Mouse (Mus musculus): ENCODE measurements around the gene Gjb1. TPM values are rescaled to one million over a fixed set of nuclear protein-coding genes. Genes with fewer than 3 reads are reported as not detected.
A peak's percentile ranks its signal among the peaks of the same experiment; 100 is the strongest.

The Gjb1 gene
- polyA plus RNA-seq, 1 experiment = not detected

DNA sequence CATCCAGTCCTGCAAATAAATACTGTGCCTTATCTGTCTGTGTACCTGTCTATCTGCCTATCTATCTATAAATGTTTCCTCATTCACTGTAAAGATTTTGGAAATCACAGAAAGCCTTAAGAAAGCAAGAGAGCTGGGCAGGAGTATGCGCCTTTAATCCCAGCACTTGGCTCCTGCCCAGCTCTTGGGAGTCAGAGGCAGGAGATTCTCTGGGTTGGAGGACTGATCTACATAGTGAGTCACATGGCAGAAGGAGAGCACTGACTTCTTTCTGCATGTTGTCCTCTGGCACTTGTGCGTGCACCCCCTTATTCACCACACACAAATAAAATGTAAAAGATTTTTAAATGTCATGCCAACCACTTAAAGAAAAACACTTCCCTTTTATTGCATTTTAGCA, 47.3 kb downstream of the Gjb1 start:
- Histone ChIP-seq H3K79me2 (ENCODE audit: control insufficient read depth, insufficient read depth) (no peaks in the 10 kb centered on the region), H3K4me3 (no peak overlapping the region), H3K36me3 (ENCODE audit: control insufficient read depth, insufficient read depth) (no peaks in the 10 kb centered on the region), H3K4me2 (ENCODE audit: low read depth) (no peak overlapping the region), H3ac (ENCODE audit: control insufficient read depth, insufficient read length) (no peak overlapping the region), H3K27me3 (ENCODE audit: control insufficient read depth, insufficient read depth, insufficient read length) (no peaks in the 10 kb centered on the region)
- TF ChIP-seq MYOG (IDR thresholded peaks at IDR 0.05; ENCODE audit: control insufficient read depth in 1 of 3, insufficient read depth in 1 of 3, insufficient read length in 2 of 3, low read depth in 2 of 3) (no peak), MAX (IDR thresholded peaks at IDR 0.05; ENCODE audit: low read depth) (no peak), TCF12 (IDR thresholded peaks at IDR 0.05; ENCODE audit: insufficient read depth, poor library complexity, severe bottlenecking) (no peak), CEBPB (IDR thresholded peaks at IDR 0.05; ENCODE audit: insufficient read depth, poor library complexity, severe bottlenecking) (no peak), E2F4 (IDR thresholded peaks at IDR 0.05; ENCODE audit: insufficient read depth) (no peak), USF1 (IDR thresholded peaks at IDR 0.05; ENCODE audit: low read depth) (no peak), POLR2A (IDR thresholded peaks at IDR 0.05; ENCODE audit: insufficient read length, low read depth) (no peak), TCF3 (IDR thresholded peaks at IDR 0.05; ENCODE audit: insufficient read length, low read depth) (no peak), MYOD1 (IDR thresholded peaks at IDR 0.05; ENCODE audit: control insufficient read depth in 1 of 3, insufficient read length in 2 of 3, low read depth in 2 of 3) (no peak), POLR2AphosphoS2 (IDR thresholded peaks at IDR 0.05; ENCODE audit: insufficient read length, low read depth) (no peak), SRF (IDR thresholded peaks at IDR 0.05; ENCODE audit: control insufficient read depth, insufficient read length, low read depth) (no peak), REST (IDR thresholded peaks at IDR 0.05; ENCODE audit: insufficient read depth, insufficient read length) (no peak)

DNA sequence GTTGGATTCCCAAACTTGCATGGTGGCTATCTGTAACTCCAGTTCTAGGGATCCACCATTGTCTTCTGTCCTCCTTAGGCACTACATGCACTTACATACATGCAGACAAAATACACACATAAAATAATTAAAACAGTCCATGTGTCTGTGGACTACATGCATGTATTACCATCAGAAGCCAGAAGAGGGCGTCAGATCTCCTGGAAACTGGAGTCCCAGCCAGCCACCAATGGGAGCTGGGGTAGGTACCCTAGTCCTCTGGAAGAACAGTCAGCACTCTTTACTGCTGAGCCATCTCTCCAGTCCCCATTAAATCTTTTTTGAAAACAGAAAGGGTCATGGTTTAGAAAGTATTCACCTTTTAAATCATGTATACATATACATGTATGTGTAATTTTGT, 51.6 kb downstream of the Gjb1 start:
- Histone ChIP-seq H3K4me3 (no peak overlapping the region), H3ac (ENCODE audit: control insufficient read depth, insufficient read length) (no peak overlapping the region), H3K79me2 (ENCODE audit: control insufficient read depth, insufficient read depth) (peaks cover 30% of the 10 kb centered on the region), H3K27me3 (ENCODE audit: control insufficient read depth, insufficient read depth, insufficient read length) (no peaks in the 10 kb centered on the region), H3K4me2 (ENCODE audit: low read depth) (no peak overlapping the region), H3K36me3 (ENCODE audit: control insufficient read depth, insufficient read depth) (peaks cover 3% of the 10 kb centered on the region)
- TF ChIP-seq CEBPB (IDR thresholded peaks at IDR 0.05; ENCODE audit: insufficient read depth, poor library complexity, severe bottlenecking) (no peak), TCF12 (IDR thresholded peaks at IDR 0.05; ENCODE audit: insufficient read depth, poor library complexity, severe bottlenecking) (no peak), POLR2AphosphoS2 (IDR thresholded peaks at IDR 0.05; ENCODE audit: insufficient read length, low read depth) (no peak), MYOD1 (IDR thresholded peaks at IDR 0.05; ENCODE audit: control insufficient read depth in 1 of 3, insufficient read length in 2 of 3, low read depth in 2 of 3) (no peak), TCF3 (IDR thresholded peaks at IDR 0.05; ENCODE audit: insufficient read length, low read depth) (no peak), MYOG (IDR thresholded peaks at IDR 0.05; ENCODE audit: control insufficient read depth in 1 of 3, insufficient read depth in 1 of 3, insufficient read length in 2 of 3, low read depth in 2 of 3) (no peak), SRF (IDR thresholded peaks at IDR 0.05; ENCODE audit: control insufficient read depth, insufficient read length, low read depth) (no peak), REST (IDR thresholded peaks at IDR 0.05; ENCODE audit: insufficient read depth, insufficient read length) (no peak), MAX (IDR thresholded peaks at IDR 0.05; ENCODE audit: low read depth) (no peak), E2F4 (IDR thresholded peaks at IDR 0.05; ENCODE audit: insufficient read depth) (no peak)

DNA sequence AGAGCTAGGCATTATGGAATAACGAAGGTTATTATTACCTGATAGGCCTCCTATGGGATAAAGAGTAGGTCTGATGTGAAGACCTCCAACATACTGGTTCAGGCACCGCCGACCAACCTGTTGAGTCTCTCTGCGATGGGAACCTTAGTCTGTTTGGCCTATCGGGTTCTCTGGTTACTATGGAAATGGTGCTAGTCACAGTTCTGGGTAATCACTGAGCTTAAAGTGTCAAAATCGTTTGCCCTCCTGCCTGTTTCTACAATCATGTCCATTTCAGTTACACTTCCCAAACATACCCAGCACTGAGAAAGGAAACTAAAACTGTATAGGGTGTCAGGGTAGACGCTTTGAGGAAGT, 52.6 kb downstream of the Gjb1 start:
- Histone ChIP-seq H3K4me3 (peak overlapping the region; percentile 63), H3K79me2 (ENCODE audit: control insufficient read depth, insufficient read depth) (peaks cover 40% of the 10 kb centered on the region), H3K27me3 (ENCODE audit: control insufficient read depth, insufficient read depth, insufficient read length) (no peaks in the 10 kb centered on the region), H3ac (ENCODE audit: control insufficient read depth, insufficient read length) (no peak overlapping the region), H3K36me3 (ENCODE audit: control insufficient read depth, insufficient read depth) (peaks cover 4% of the 10 kb centered on the region), H3K4me2 (ENCODE audit: low read depth) (peak overlapping the region; percentile 73)
- TF ChIP-seq USF1 (IDR thresholded peaks at IDR 0.05; ENCODE audit: low read depth) = no peak
- TF ChIP-seq TCF12 (IDR thresholded peaks at IDR 0.05; ENCODE audit: insufficient read depth, poor library complexity, severe bottlenecking) = no peak
- TF ChIP-seq MAX (IDR thresholded peaks at IDR 0.05; ENCODE audit: low read depth) = no peak
- TF ChIP-seq POLR2AphosphoS2 (IDR thresholded peaks at IDR 0.05; ENCODE audit: insufficient read length, low read depth) = no peak
- no peak for TF ChIP-seq SRF (IDR thresholded peaks at IDR 0.05; ENCODE audit: control insufficient read depth, insufficient read length, low read depth)
- TF ChIP-seq POLR2A (IDR thresholded peaks at IDR 0.05; ENCODE audit: insufficient read length, low read depth) = no peak
- TF ChIP-seq MYOG (IDR thresholded peaks at IDR 0.05; ENCODE audit: control insufficient read depth in 1 of 3, insufficient read depth in 1 of 3, insufficient read length in 2 of 3, low read depth in 2 of 3) = no peak
- TF ChIP-seq REST (IDR thresholded peaks at IDR 0.05; ENCODE audit: insufficient read depth, insufficient read length) = no peak
- no peak for TF ChIP-seq E2F4 (IDR thresholded peaks at IDR 0.05; ENCODE audit: insufficient read depth)
- no peak for TF ChIP-seq CEBPB (IDR thresholded peaks at IDR 0.05; ENCODE audit: insufficient read depth, poor library complexity, severe bottlenecking)
- no peak for TF ChIP-seq TCF3 (IDR thresholded peaks at IDR 0.05; ENCODE audit: insufficient read length, low read depth)
- no peak for TF ChIP-seq MYOD1 (IDR thresholded peaks at IDR 0.05; ENCODE audit: control insufficient read depth in 1 of 3, insufficient read length in 2 of 3, low read depth in 2 of 3)

DNA sequence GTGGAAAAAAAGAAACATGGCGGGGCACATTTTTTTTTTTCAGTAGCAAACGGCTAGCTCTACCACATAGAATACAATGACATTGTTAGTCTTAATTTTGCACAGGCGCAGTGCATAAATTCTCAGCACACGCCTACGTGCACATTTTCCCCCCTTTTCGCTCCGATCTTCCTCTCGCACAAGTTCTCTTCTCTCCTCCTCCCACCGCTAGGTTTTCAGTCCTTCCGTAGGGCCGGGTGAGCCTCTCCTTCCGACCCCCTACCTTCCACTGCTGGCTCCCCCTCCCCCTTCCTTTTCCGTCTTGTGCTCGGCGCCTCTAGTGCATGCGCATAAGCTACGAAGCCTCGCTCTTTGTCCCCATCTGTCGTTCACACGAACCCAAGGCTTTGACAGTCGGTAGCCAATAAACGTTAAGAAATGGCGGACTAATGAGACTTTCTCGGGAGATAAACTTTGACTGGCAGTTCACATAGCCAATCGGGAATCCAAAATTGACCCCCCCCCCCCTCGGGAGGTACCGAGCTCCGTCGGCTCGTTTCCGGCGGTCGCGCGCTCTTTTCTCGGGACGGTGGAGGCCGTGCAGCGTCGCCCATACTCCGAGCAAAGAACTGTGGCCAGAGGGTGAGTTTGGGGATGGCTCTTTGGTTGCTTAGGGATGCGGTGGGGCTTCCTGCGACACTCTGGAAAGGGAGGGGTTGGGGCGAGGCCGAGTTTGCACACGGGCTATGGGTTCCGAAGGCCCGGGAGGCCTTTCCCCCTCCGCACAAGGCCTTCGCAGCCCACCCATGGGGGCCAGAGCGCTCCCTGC, 53.2 kb downstream of the Gjb1 start, which contains the start of gene Nono:
Gene Nono, plus strand, starts transcription at position 177 of the 808 bp plus-strand sequence.
- Histone ChIP-seq H3K79me2 (ENCODE audit: control insufficient read depth, insufficient read depth) (peaks cover 46% of the 10 kb centered on the region), H3ac (ENCODE audit: control insufficient read depth, insufficient read length) (peak within 1 kb of the TSS; percentile 6), H3K36me3 (ENCODE audit: control insufficient read depth, insufficient read depth) (peaks cover 4% of the 10 kb centered on the region), H3K27me3 (ENCODE audit: control insufficient read depth, insufficient read depth, insufficient read length) (no peaks in the 10 kb centered on the region), H3K4me3 (peak within 1 kb of the TSS; percentile 63), H3K4me2 (ENCODE audit: low read depth) (peak within 1 kb of the TSS; percentile 73)
- TF ChIP-seq POLR2A (IDR thresholded peaks at IDR 0.05; ENCODE audit: insufficient read length, low read depth) = peak; percentile 39
- no peak for TF ChIP-seq TCF12 (IDR thresholded peaks at IDR 0.05; ENCODE audit: insufficient read depth, poor library complexity, severe bottlenecking)
- peak; percentile 37 for TF ChIP-seq POLR2AphosphoS2 (IDR thresholded peaks at IDR 0.05; ENCODE audit: insufficient read length, low read depth)

All from myocyte (in vitro differentiated cells).